ENCODE assay signal across 26 mouse cellular contexts in the genomic region with DNA sequence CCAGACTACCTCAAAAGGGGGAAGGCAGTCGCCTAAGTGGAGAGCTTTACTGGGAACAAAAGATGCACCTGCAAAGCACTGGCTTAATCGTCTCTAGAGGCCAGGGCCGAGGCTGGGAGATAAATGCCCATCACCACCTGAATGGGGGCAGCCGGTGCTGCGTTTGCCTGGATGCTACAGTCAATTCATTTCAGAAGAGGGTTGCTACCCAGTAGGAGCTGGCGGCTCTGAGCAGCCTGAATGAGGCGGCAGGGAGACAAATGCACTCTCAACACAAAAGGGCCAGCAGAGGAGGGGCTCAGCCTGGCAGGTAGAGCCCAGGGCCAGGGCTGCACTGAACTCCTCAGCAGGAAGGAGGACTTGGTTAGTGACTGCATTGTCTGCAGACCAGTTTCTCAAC.
DNase-seq lines count a peak whose midpoint lies in the region; ATAC-seq lines count a peak whose summit lies in the region.
"Had no signal": no experiment of that assay in that cellular context is flagged by ENCODE, and none has a peak within 500 bp of the region (broad histone marks: within the 10 kb centered on the region; RNA-seq: fewer than 3 reads in every experiment).

No protein-coding gene starts in this region.

- H3K4me3 ChIP-seq in hindbrain, embryonic 12.5 days: no peak overlapping the region
- no peak overlapping the region for H3K4me3 ChIP-seq in hindbrain, embryonic 10.5 days
- no peak overlapping the region for H3K4me3 ChIP-seq in forebrain, embryonic 12.5 days (replicated peaks)
- H3K4me3 ChIP-seq in hindbrain, embryonic 16.5 days (ENCODE audit: low read length): no peak overlapping the region
- H3K4me3 ChIP-seq: gastrocnemius, adult 2 months; heart, embryonic 12.5 days; limb, embryonic 12.5 days; liver, embryonic 12.5 days; megakaryocyte, embryonic 14.5 days; myocyte; stomach, embryonic 15.5 days had no signal

- no peaks in the 10 kb centered on the region for H3K9me3 ChIP-seq in hindbrain, embryonic 12.5 days (replicated peaks)
- H3K9me3 ChIP-seq in hindbrain, embryonic 10.5 days: no peaks in the 10 kb centered on the region
- H3K9me3 ChIP-seq in forebrain, embryonic 12.5 days: no peaks in the 10 kb centered on the region
- no peaks in the 10 kb centered on the region for H3K9me3 ChIP-seq in hindbrain, embryonic 16.5 days (ENCODE audit: control insufficient read depth, low read length)
- H3K9me3 ChIP-seq: heart, embryonic 12.5 days; limb, embryonic 12.5 days; liver, embryonic 12.5 days; megakaryocyte, embryonic 14.5 days; stomach, embryonic 15.5 days had no signal

- peaks cover 7% of the 10 kb centered on the region; the same call in 1 of the 2 replicates for H3K4me1 ChIP-seq in hindbrain, embryonic 12.5 days
- peaks cover 14% of the 10 kb centered on the region for H3K4me1 ChIP-seq in hindbrain, embryonic 10.5 days (replicated peaks)
- H3K4me1 ChIP-seq in forebrain, embryonic 12.5 days: peaks cover 7% of the 10 kb centered on the region
- H3K4me1 ChIP-seq in hindbrain, embryonic 16.5 days (ENCODE audit: control insufficient read depth, insufficient read depth, low read depth, low read length): peaks cover 3% of the 10 kb centered on the region; the same call in 1 of the 2 replicates
- H3K4me1 ChIP-seq: stomach, embryonic 15.5 days had no signal

- H3K27ac ChIP-seq in hindbrain, embryonic 12.5 days: no peak overlapping the region
- H3K27ac ChIP-seq in hindbrain, embryonic 10.5 days: no peak overlapping the region
- no peak overlapping the region for H3K27ac ChIP-seq in forebrain, embryonic 12.5 days
- no peak overlapping the region for H3K27ac ChIP-seq in hindbrain, embryonic 16.5 days (ENCODE audit: low read depth, low read length)
- H3K27ac ChIP-seq: gastrocnemius, adult 2 months; limb, embryonic 12.5 days; liver, embryonic 12.5 days; stomach, embryonic 15.5 days had no signal

- no peak overlapping the region for H3K4me2 ChIP-seq in hindbrain, embryonic 12.5 days (replicated peaks)
- no peak overlapping the region for H3K4me2 ChIP-seq in forebrain, embryonic 12.5 days
- no peak overlapping the region for H3K4me2 ChIP-seq in hindbrain, embryonic 16.5 days (ENCODE audit: low read length)
- H3K4me2 ChIP-seq: heart, embryonic 12.5 days; limb, embryonic 12.5 days; liver, embryonic 12.5 days; stomach, embryonic 15.5 days had no signal

- ATAC-seq in hindbrain, embryonic 12.5 days (ENCODE audit: low FRiP score): no peak
- peak; percentile 36; the same call in 1 of the 2 replicates for ATAC-seq in forebrain, embryonic 12.5 days (ENCODE audit: low FRiP score)
- peak; percentile 54 for ATAC-seq in hindbrain, embryonic 16.5 days
- no peak for ATAC-seq in erythroid progenitor cell, adult 5-6 weeks (replicated peaks; ENCODE audit: low FRiP score, poor library complexity, severe bottlenecking)
- ATAC-seq: inflammation-experienced regulatory T-cells, adult 6 months; liver, embryonic 12.5 days had no signal

- 15% methylated on average over 7 of the region's 7 CpGs for WGBS in hindbrain, embryonic 12.5 days
- 12% methylated on average over 7 of the region's 7 CpGs for WGBS in hindbrain, embryonic 10.5 days
- WGBS in forebrain, embryonic 12.5 days: 5% methylated on average over 7 of the region's 7 CpGs
- 20% methylated on average over 7 of the region's 7 CpGs for WGBS in hindbrain, embryonic 16.5 days

- no peak for DNase-seq in hindbrain, embryonic 10.5 days (ENCODE audit: low spot score)
- peak; percentile 55 for DNase-seq in ES-CJ7 (ENCODE audit: low read depth, low spot score)
- DNase-seq in kidney, adult 18-20 months: no peak
- no peak for DNase-seq in adrenal gland, postnatal 25 days
- DNase-seq: adrenal gland, postnatal 10 days; cerebellum, adult 11 months; cerebellum, postnatal 36 days; gastrocnemius, adult 2 months; heart, postnatal 14 days; kidney, adult 8-10 months; kidney, postnatal 36 days; layer of hippocampus, adult 9-11 months; lung, adult 2 months; right cerebral cortex, postnatal 14 days; thymus, adult 2 months had no signal

- H3K9ac ChIP-seq in hindbrain, embryonic 12.5 days: 0 out of 2 replicates have a peak overlapping the region, but pooled peaks have one; percentile 18
- no peak overlapping the region for H3K9ac ChIP-seq in forebrain, embryonic 12.5 days
- no peak overlapping the region for H3K9ac ChIP-seq in hindbrain, embryonic 16.5 days (ENCODE audit: low read depth, low read length)
- H3K9ac ChIP-seq: heart, embryonic 12.5 days; limb, embryonic 12.5 days; liver, embryonic 12.5 days; stomach, embryonic 15.5 days had no signal

- no peaks in the 10 kb centered on the region for H3K27me3 ChIP-seq in hindbrain, embryonic 12.5 days
- no peaks in the 10 kb centered on the region for H3K27me3 ChIP-seq in hindbrain, embryonic 10.5 days (ENCODE audit: insufficient read depth, poor library complexity, severe bottlenecking)
- 0 out of 2 replicates have a peak, but pooled peaks cover 4% of the 10 kb centered on the region for H3K27me3 ChIP-seq in forebrain, embryonic 12.5 days
- no peaks in the 10 kb centered on the region; the same call in 1 of the 2 replicates for H3K27me3 ChIP-seq in hindbrain, embryonic 16.5 days (replicated peaks; ENCODE audit: control insufficient read depth, insufficient read depth, low read length)
- H3K27me3 ChIP-seq: heart, embryonic 12.5 days; limb, embryonic 12.5 days; liver, embryonic 12.5 days; megakaryocyte, embryonic 14.5 days; stomach, embryonic 15.5 days had no signal

- H3K36me3 ChIP-seq in hindbrain, embryonic 12.5 days: no peaks in the 10 kb centered on the region
- no peaks in the 10 kb centered on the region for H3K36me3 ChIP-seq in hindbrain, embryonic 10.5 days
- no peaks in the 10 kb centered on the region for H3K36me3 ChIP-seq in forebrain, embryonic 12.5 days (replicated peaks)
- no peaks in the 10 kb centered on the region for H3K36me3 ChIP-seq in hindbrain, embryonic 16.5 days (ENCODE audit: control insufficient read depth, insufficient read depth, low read length)
- H3K36me3 ChIP-seq: stomach, embryonic 15.5 days had no signal

Comparison
In these comparisons a context has a peak if more than half of its experiments do, and no peak if none do; other contexts are left out.
1. ATAC-seq: peak in forebrain, embryonic 12.5 days (single experiment) and hindbrain, embryonic 16.5 days (single experiment); none in hindbrain, embryonic 12.5 days (single experiment) and erythroid progenitor cell, adult 5-6 weeks (single experiment).